Mouse (Mus musculus): Measurements from ENCODE around the gene 3110018I06Rik.

3110018I06Rik gene

DNA sequence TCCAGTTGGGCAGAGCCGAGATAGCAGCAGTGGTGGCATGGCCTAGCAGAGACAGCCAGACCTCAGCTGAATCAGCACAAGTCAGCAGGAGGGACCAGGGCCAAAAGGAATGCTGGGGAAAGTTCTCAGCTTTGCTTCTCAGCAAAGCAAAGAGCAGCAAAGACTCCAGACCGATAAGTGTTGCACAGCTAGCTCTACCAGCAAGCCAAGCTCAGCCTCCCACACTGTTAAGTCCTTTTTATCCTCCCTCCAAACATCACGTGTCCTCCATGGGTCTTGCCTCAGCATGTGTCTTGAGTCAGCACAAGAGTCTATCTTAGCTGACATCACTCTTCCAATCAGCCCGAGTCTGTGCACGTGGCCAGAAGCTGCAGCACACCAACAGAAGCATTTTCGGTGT lies at the start of gene 3110018I06Rik:
TSS of gene 3110018I06Rik (plus strand) at position 262 of the 400 bp plus-strand sequence.
- DNase-seq: no peak

DNA sequence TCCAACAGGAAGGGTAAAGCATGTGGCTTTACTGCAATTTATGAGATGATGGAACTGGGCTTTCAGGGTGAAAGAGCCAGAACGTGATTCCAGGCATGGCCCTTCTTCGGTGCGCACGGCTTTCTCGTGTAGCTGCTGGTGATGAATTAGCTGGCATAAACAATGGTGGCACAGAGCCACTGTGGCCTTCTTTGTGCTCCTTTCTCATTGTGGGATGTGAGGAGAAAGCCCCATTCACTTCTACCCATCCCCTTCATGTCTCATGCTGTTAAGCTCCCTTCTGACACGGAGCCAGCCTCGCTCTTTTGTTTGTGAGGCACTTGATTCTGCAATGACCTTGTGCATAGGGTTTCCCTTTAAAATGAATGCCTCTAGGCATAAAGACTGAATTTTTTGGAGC lies 43.8 kb upstream of the 3110018I06Rik start:
- no peak for DNase-seq

DNA sequence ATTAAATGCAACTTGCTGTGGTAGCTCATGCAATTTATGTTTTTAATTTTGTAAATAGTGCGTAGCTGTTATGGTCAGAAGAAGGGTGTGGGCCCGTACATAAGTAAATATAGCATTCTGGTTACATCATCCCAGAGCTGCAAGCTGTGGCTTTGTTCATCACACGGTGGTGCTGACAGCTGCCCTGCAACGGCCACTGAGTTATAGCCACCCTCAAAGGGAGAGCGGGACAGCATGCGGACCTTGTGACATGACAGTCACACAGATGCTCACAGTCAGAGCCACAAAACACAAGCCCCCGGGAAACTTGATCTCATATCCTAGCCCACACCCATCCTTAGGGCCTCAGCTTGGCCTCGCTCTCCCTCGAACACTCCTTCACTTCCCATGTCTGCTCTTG lies 30.6 kb upstream of the 3110018I06Rik start:
- DNase-seq: no peak

DNA sequence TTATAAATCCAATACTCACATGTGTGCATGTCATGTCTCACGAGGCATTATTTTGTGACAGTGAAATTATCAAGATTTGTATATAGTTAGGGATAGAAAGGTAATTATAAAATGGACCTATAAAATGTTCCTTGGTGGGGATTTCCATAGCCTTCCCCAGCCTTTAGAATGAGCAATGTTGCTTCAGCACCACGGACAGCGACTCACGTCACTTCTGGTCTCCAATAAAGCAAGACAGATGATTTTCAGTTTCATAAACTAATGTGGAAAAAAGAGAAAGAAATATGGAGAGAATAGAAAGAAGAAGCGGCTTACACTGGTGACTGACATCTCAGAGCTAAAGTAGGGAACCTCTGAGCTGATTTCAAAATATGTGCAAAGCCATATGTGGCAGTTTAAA lies 23.7 kb upstream of the 3110018I06Rik start:
- DNase-seq: peak; percentile 77

DNA sequence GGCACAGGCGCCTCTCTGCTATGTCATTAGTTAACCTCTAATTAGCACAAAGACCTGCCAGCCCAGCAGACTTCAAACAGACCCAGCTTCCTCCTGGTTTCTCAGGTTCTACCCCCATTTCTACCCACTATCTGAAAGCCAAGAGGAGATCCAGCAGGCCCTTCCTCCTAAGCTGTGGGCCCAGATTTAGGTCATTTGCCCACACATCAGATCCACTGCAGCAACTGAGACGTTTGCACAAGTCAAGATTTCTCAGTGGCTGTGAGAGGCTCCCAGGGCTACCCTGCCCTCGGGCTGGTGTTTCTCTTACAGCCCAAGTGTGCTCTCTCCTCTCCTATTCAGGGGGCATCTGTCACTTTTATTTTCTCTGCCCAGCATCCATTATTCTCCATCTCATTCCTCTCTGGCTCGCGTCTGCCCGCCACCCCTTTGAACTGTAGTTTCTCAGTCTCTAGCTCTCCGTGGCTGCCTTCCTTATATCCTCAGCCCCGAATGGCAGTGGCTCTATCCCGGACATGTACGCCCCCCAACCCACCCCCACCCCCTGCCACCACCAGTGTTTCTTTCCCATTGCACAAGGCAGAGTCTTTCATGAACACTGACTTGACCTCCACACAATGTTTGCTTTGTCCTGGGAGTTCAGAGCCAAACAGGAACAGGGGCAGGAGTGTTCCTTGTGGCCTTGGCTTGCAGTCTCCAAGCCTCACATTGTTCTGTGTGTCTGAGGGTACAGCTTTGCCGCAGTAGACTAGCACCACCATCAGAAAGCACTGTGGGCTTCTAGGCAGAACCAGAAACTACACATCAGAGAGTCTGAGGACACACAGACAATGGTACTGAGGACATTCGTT lies 11.8 kb upstream of the 3110018I06Rik start:
- no peak for DNase-seq

DNA sequence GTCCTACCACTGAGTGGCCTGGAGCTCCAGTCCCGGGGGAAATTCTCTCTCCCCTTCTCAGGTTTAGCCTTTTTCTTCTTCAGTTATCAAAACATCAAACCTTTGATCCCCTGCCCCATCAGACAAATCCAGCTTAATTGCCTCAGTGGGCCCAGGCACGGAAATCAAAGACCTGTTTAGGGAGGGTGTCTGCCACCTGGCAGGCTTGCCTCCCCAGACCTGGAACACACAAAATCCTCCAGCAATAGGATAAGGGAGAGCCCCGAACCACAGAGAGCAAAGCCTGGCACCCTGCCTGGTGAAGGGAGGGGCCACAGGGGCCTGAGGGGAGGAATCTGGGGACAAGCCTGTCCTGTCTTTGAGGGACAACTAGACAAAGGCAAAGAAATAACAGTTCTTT lies 9.1 kb upstream of the 3110018I06Rik start:
- DNase-seq: no peak

DNA sequence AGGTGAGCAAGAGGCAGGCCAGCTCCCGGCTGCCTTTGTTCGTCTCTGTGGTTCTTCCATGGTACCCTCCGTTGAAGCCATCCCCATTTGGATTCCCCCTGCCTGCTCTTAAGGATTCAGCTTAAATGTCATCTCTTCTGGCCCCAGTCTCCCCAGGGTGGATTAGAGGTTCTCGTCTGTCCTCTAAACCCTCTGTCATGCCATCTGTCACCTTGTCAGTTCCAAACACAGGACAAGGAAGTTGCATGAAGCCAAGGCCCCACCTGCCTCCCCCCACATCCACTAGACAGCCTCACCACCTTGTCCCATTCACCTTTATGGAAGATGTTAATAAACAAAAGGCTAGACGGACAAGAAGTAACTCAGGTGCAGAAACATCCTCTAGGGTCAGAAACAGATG lies 5.4 kb upstream of the 3110018I06Rik start:
- no peak for DNase-seq

DNA sequence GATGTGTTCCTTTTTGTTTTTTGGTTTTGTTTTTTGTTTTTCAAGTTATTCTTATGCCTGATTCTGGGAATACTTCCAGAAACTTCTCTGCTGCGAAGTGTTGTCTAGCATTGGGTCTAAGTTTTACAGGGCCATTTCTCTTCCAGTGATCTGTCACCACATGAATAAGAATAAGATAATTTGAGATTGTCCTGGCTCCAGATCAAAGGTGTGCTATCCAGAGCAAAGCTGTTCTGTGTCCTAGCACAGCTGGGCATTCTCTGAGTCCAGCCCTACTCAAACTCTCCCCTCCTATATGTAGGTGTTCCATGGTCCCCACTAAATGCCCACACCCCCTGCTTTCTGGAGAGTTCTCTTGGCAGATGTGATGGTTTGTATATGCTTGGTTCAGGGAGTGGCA lies 2.9 kb downstream of the 3110018I06Rik start:
- DNase-seq: no peak

DNA sequence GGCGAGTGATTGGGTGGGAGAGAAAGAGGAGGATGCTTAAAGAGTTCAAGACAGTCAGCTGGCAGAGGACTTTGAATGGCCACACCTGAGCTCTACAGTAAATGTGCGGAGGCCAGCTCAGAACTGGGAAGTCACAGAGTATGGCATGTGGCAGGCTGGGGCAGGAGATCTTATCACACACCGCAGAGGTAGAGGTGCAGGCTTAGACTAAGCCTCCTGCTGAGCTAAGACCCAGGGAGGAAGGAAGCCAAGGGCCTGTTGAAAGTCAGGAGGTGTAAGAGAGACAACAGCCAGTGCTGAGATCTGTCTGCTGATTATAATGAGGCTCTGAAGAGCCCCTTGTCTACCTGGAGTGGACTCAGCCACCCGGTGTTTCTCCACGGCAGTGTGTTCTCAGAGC lies 8.5 kb downstream of the 3110018I06Rik start:
- no peak for DNase-seq

DNA sequence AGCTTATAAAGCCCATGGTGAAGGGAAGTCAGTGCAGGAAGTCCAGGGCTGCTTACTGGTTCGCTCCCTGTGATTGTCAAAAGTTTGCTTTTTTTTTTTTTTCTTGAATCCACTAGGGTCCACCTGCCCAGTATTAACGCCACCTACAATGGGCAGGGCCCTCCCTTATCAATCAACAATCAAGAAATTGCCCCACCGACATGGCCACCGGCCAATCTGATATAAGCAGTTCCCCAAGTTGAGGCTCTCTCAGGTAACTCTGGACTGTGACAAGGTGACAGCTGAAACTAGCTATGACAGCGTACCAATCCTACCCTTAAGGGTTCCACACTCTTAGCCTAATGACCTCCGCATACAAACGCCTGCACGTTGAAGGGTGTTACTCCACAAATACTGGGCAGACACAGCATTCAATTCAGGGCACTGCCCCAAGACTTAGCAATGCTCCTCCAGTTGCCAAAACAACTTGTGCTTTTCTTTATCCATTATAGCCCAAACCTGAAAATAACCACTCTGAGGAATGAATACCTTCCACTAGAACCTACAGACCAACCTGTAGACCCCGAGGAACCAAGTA lies 21.3 kb downstream of the 3110018I06Rik start:
- DNase-seq: no peak

DNA sequence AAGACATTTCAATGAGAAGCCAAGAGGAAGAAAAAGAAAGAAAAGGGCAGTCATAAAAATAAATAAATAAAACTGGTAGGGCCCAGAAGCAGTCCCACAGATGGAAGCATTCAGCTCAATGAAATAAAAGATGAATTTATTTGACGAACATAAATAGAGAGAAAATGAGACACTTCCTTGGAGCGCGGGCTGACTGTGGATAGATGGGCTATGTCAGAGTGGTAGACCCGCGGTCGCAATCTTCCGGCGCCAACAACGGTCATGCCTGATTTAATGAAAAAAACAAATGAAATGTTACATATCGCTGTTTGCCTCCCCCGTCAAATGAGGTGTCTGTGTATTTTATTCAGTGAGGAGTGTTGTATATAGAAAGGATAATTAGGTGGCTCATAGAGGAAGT lies 22.7 kb downstream of the 3110018I06Rik start:
- DNase-seq: no peak

DNA sequence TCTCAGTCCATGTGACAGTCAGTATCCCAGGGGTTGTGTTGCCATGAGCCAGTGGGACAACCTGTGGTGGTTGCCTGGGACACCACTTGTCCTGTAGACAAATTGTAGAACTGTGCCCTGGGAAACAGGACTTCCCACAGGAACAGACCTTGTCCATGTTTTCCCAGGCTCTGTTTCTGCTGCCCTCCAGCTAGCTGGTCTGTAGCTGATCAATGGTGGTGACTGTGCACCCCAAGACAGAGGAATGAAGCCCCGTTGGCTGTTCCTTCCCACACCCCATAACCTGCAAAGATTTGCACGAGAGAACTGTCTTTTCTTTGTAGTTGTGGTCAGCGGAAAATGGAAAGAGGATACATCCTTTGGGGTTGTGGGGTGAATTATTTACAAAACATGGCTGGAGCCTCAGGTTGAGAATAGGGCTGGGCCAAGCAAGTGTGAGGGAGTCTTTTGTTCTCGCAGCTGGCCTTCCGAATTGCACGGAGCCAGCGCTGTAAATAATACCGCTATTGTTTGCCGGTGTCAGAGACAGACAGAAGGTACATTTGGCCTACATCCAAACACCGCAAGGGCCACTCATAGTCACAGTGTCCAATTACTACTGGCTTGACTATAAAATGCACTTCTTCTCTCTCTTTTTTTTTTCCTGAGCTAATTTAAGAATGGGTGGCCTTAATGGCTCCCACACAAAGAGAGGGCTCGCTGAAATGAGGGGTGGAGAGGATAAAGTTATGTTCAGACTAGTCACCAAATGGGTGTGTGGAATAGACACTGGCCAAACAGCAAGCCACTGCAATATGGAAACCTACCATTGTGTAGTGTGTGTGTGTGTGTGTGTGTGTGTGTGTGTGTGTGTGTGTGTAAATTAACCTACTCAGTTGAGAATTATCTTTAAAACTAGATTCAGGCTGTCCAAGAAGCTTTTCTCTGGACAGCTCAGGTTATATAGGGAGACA lies 28.1 kb downstream of the 3110018I06Rik start:
- no peak for DNase-seq

DNA sequence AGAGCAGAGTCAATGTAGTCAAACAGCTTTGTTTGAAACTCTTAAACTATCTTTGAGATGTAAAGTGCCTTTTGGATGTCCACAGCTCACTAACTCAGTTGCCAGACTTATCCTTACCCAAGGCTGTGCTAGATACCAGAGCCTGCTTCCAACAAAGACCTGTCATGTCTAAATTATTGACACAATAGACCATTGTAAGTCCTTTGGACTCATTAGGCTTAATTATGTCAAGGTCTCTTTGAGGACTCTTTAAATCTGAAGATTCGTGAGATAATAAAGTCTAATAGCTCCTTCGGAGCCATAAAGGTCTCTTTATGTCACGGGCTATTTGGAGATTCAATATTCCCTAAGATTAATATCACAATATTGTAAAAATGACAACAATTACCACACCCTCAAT lies 32.5 kb downstream of the 3110018I06Rik start:
- no peak for DNase-seq

DNA sequence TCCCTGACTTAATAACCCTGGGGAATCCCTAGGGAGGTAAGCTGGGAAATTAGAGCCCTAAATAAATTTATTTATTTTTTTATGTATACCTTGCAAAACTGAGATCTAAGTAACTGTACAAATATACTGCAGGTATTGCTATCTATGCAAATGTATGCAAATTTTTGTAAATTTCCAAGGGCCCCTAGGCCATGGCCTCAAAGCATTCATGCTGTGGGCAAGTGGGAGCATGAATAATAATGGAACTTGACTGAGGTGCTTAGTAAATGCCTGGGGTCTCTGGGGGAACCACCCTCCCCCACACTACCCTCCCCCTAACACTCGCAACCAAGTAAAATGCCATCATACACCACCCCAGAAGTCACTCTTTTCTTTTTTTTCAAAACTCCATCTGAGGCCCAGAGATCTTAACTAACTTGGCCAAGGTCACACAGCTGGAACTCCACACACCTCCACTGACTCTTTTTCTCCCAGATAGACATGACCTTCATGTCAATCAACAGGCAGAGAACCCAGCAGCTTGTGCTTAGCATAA lies 40.0 kb downstream of the 3110018I06Rik start:
- no peak for DNase-seq

DNA sequence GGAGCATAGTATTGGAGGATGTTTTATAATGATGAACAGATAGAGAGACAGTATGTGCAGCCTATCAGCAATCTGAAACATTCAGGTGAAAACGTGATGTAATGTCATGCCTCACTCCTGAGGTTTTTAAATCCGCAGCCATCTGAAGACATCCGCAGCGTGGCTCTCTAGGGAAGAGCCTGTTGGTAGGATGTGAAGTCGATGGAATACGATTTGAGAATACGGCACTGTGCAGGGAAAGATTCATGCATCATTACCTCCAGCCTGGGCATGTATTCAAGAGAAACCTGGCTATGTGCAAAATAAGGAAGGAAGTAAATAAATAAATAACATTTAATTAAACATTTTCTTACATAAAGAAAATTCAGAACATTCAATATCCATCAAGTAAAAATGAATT lies 44.4 kb downstream of the 3110018I06Rik start:
- no peak for DNase-seq
